In genomic region chr10:86338121-86338715, GRCm38 (mm10) we compare ENCODE assay signal across 20 mouse cellular contexts. TPM values are rescaled to one million over a fixed set of nuclear protein-coding genes. Genes with fewer than 3 reads are reported as not detected.
DNase-seq lines count a peak whose midpoint lies in the region; ATAC-seq and TF ChIP-seq lines count a peak whose summit lies in the region.
"Had no signal": no experiment of that assay in that cellular context is flagged by ENCODE, and none has a peak within 500 bp of the region (broad histone marks: within the 10 kb centered on the region; RNA-seq: fewer than 3 reads in every experiment).

No protein-coding gene starts in this region.

- no peak for ATAC-seq in heart, postnatal 0 days (ENCODE audit: insufficient read depth, low read depth)
- no peak for ATAC-seq in heart, embryonic 12.5 days (ENCODE audit: insufficient number of reproducible peaks, low FRiP score)
- ATAC-seq in lung, postnatal 0 days = no peak
- no peak for ATAC-seq in intestine, embryonic 15.5 days
- ATAC-seq: forebrain, postnatal 0 days; inflammation-experienced regulatory T-cells, adult 6 months; midbrain, embryonic 16.5 days had no signal

- peak overlapping the region; percentile 98 for H3K27ac ChIP-seq in heart, postnatal 0 days (ENCODE audit: low read depth)
- H3K27ac ChIP-seq in heart, embryonic 12.5 days (ENCODE audit: poor library complexity, severe bottlenecking) = no peak overlapping the region
- peak overlapping the region; percentile 88 for H3K27ac ChIP-seq in lung, postnatal 0 days (ENCODE audit: low read length)
- no peak overlapping the region for H3K27ac ChIP-seq in intestine, embryonic 15.5 days
- H3K27ac ChIP-seq: hindbrain, embryonic 12.5 days had no signal

- TF ChIP-seq CTCF in heart, postnatal 0 days (IDR thresholded peaks at IDR 0.05; ENCODE audit: low read depth) = no peak
- no peak for TF ChIP-seq CTCF in lung, postnatal 0 days (IDR thresholded peaks at IDR 0.05)

- peaks cover 84% of the 10 kb centered on the region for H3K4me1 ChIP-seq in heart, postnatal 0 days (ENCODE audit: control insufficient read depth, insufficient read depth)
- H3K4me1 ChIP-seq in heart, embryonic 12.5 days (replicated peaks) = peaks cover 95% of the 10 kb centered on the region
- H3K4me1 ChIP-seq in lung, postnatal 0 days (ENCODE audit: insufficient read depth, low read depth, low read length) = peaks cover 57% of the 10 kb centered on the region; the same call in 1 of the 2 replicates
- peaks cover 53% of the 10 kb centered on the region for H3K4me1 ChIP-seq in intestine, embryonic 15.5 days (replicated peaks)

- H3K4me3 ChIP-seq in heart, postnatal 0 days (ENCODE audit: low read depth, low read length) = no peak overlapping the region
- H3K4me3 ChIP-seq in heart, embryonic 12.5 days = no peak overlapping the region
- H3K4me3 ChIP-seq in lung, postnatal 0 days (ENCODE audit: low read depth, low read length) = no peak overlapping the region
- H3K4me3 ChIP-seq in intestine, embryonic 15.5 days (replicated peaks) = no peak overlapping the region
- H3K4me3 ChIP-seq: hindbrain, embryonic 12.5 days had no signal

- no peak overlapping the region for H3K9ac ChIP-seq in heart, postnatal 0 days (replicated peaks; ENCODE audit: low read depth, low read length)
- no peak overlapping the region for H3K9ac ChIP-seq in heart, embryonic 12.5 days
- H3K9ac ChIP-seq in lung, postnatal 0 days (replicated peaks; ENCODE audit: low read depth) = no peak overlapping the region
- H3K9ac ChIP-seq in intestine, embryonic 15.5 days = no peak overlapping the region
- H3K9ac ChIP-seq: forebrain, postnatal 0 days; hindbrain, embryonic 12.5 days had no signal

- no peaks in the 10 kb centered on the region for H3K9me3 ChIP-seq in heart, postnatal 0 days (replicated peaks; ENCODE audit: control insufficient read depth, low read length)
- no peaks in the 10 kb centered on the region for H3K9me3 ChIP-seq in heart, embryonic 12.5 days (replicated peaks)
- H3K9me3 ChIP-seq in lung, postnatal 0 days (ENCODE audit: low read length) = no peaks in the 10 kb centered on the region
- H3K9me3 ChIP-seq in intestine, embryonic 15.5 days = no peaks in the 10 kb centered on the region
- H3K9me3 ChIP-seq: G1E; hindbrain, embryonic 12.5 days had no signal

- WGBS in heart, postnatal 0 days = 65% methylated on average over 4 of the region's 4 CpGs
- 66% methylated on average over 4 of the region's 4 CpGs for WGBS in heart, embryonic 12.5 days
- WGBS in lung, postnatal 0 days = 55% methylated on average over 4 of the region's 4 CpGs
- 64% methylated on average over 4 of the region's 4 CpGs for WGBS in intestine, embryonic 15.5 days

- H3K27me3 ChIP-seq in heart, postnatal 0 days (ENCODE audit: control insufficient read depth, insufficient read depth, low read length) = no peaks in the 10 kb centered on the region
- H3K27me3 ChIP-seq in heart, embryonic 12.5 days (replicated peaks) = no peaks in the 10 kb centered on the region
- no peaks in the 10 kb centered on the region for H3K27me3 ChIP-seq in lung, postnatal 0 days (replicated peaks; ENCODE audit: insufficient read depth, low read length)
- H3K27me3 ChIP-seq in intestine, embryonic 15.5 days (replicated peaks) = no peaks in the 10 kb centered on the region
- H3K27me3 ChIP-seq: hindbrain, embryonic 12.5 days had no signal

- peaks cover 16% of the 10 kb centered on the region; the same call in 1 of the 2 replicates for H3K36me3 ChIP-seq in heart, postnatal 0 days (replicated peaks; ENCODE audit: control insufficient read depth, insufficient read depth, low read length)
- H3K36me3 ChIP-seq in heart, embryonic 12.5 days = no peaks in the 10 kb centered on the region
- no peaks in the 10 kb centered on the region for H3K36me3 ChIP-seq in lung, postnatal 0 days (ENCODE audit: insufficient read depth, low read length)
- H3K36me3 ChIP-seq in intestine, embryonic 15.5 days = no peaks in the 10 kb centered on the region
- H3K36me3 ChIP-seq: hindbrain, embryonic 12.5 days had no signal

- no peak for DNase-seq in heart, postnatal 0 days (ENCODE audit: low spot score)
- no peak for DNase-seq in lung, postnatal 0 days (ENCODE audit: low spot score)
- no peak for DNase-seq in lung, postnatal 14 days
- peak; percentile 74 for DNase-seq in ZHBTc4 (ENCODE audit: low read depth, low spot score)
- no peak for DNase-seq in retina, postnatal 1 day
- DNase-seq: adrenal gland, postnatal 14 days; cerebellum, adult 11-12 months; cerebellum, postnatal 14 days; forebrain, postnatal 0 days; kidney, postnatal 10 days; left cerebral cortex, postnatal 4 days; liver; lung, postnatal 4 days; thymus, postnatal 14 days had no signal

- no peak overlapping the region for H3K4me2 ChIP-seq in heart, postnatal 0 days (ENCODE audit: low read depth, low read length)
- no peak overlapping the region for H3K4me2 ChIP-seq in heart, embryonic 12.5 days
- no peak overlapping the region for H3K4me2 ChIP-seq in lung, postnatal 0 days (replicated peaks; ENCODE audit: low read depth, low read length)
- no peak overlapping the region for H3K4me2 ChIP-seq in intestine, embryonic 15.5 days (replicated peaks)
- H3K4me2 ChIP-seq: hindbrain, embryonic 12.5 days had no signal

- no peak for TF ChIP-seq EP300 in heart, postnatal 0 days (IDR thresholded peaks at IDR 0.05; ENCODE audit: low read depth)
- TF ChIP-seq EP300 in lung, postnatal 0 days (IDR thresholded peaks at IDR 0.05) = no peak

RNA-seq across cellular contexts. Expression of gene Timp3, which starts 38.0 kb away (rescaled TPM):
- 164 and 257 TPM in 2 replicates for total RNA-seq in heart, postnatal 0 days (2014; rRNA removed; ENCODE audit: low replicate concordance)
- 57.0 and 66.0 TPM in 2 replicates for polyA plus RNA-seq in heart, postnatal 0 days (2015; fragmentation: Nextera tagmentation; extraction: Ambion mirVana)
- 70.8 and 71.5 TPM in 2 replicates for polyA plus RNA-seq in heart, embryonic 12.5 days (2016; fragmentation: Nextera tagmentation; extraction: Ambion mirVana)
- 207 and 208 TPM in 2 replicates for polyA plus RNA-seq in lung, postnatal 0 days (2015; fragmentation: Nextera tagmentation; extraction: Ambion mirVana)
- 44.6 and 46.9 TPM in 2 replicates for polyA plus RNA-seq in intestine, embryonic 15.5 days (2015; fragmentation: Nextera tagmentation; extraction: Ambion mirVana)
- polyA plus RNA-seq: inflammation-experienced regulatory T-cells, adult 6 months had no signal

Comparison
In these comparisons a context has a peak if more than half of its experiments do, and no peak if none do; other contexts are left out.
1. H3K27ac ChIP-seq: peak in heart, postnatal 0 days (single experiment) and lung, postnatal 0 days (single experiment); none in heart, embryonic 12.5 days (single experiment) and intestine, embryonic 15.5 days (single experiment).